21 mouse cellular contexts compared by ENCODE assay signal in genomic region chr8:116636396-116636795, GRCm38 (mm10).
"Had no signal": no experiment of that assay in that cellular context is flagged by ENCODE, and none has a peak within 500 bp of the region (broad histone marks: within the 10 kb centered on the region; RNA-seq: fewer than 3 reads in every experiment).

No protein-coding gene starts in this region.

- DNase-seq: gastrocnemius, adult 2 months; gastrocnemius, postnatal 10 days; gastrocnemius, postnatal 25 days; heart, adult 18-20 months; heart, postnatal 10 days; heart, postnatal 4 days; kidney, adult 18-20 months; kidney, adult 8-10 months; kidney, postnatal 10 days; kidney, postnatal 4 days; liver had no signal

- H3K4me2 ChIP-seq: heart, embryonic 12.5 days; hindbrain, embryonic 12.5 days; hindbrain, embryonic 14.5 days; intestine, embryonic 15.5 days; limb, embryonic 12.5 days had no signal

- H3K27ac ChIP-seq: gastrocnemius, adult 2 months; heart, embryonic 10.5 days; hindbrain, embryonic 10.5 days; hindbrain, embryonic 12.5 days; hindbrain, embryonic 14.5 days; intestine, embryonic 15.5 days; layer of hippocampus, adult 2 months; left cerebral cortex, adult 2 months; limb, embryonic 10.5 days; limb, embryonic 12.5 days had no signal

- H3K36me3 ChIP-seq: heart, embryonic 10.5 days; heart, embryonic 12.5 days; hindbrain, embryonic 10.5 days; hindbrain, embryonic 12.5 days; intestine, embryonic 15.5 days; limb, embryonic 10.5 days; limb, embryonic 12.5 days had no signal

- H3K4me1 ChIP-seq: hindbrain, embryonic 10.5 days; hindbrain, embryonic 12.5 days; intestine, embryonic 15.5 days; limb, embryonic 10.5 days; limb, embryonic 12.5 days had no signal

- H3K27me3 ChIP-seq: heart, embryonic 12.5 days; hindbrain, embryonic 12.5 days; intestine, embryonic 15.5 days; limb, embryonic 12.5 days had no signal

- H3K9me3 ChIP-seq: heart, embryonic 10.5 days; heart, embryonic 12.5 days; hindbrain, embryonic 10.5 days; hindbrain, embryonic 12.5 days; intestine, embryonic 15.5 days; limb, embryonic 10.5 days; limb, embryonic 12.5 days had no signal

- H3K4me3 ChIP-seq: gastrocnemius, adult 2 months; heart, embryonic 10.5 days; heart, embryonic 12.5 days; hindbrain, embryonic 10.5 days; hindbrain, embryonic 12.5 days; intestine, embryonic 15.5 days; layer of hippocampus, adult 2 months; left cerebral cortex, adult 2 months; limb, embryonic 10.5 days; limb, embryonic 12.5 days had no signal

- H3K9ac ChIP-seq: heart, embryonic 12.5 days; hindbrain, embryonic 12.5 days; hindbrain, embryonic 14.5 days; intestine, embryonic 15.5 days; limb, embryonic 12.5 days had no signal
